Mouse (Mus musculus) 3T3-L1 (cell line): ENCODE data around the gene Klrk1.
"Not testable (repeated sequence)": the region's sequence is repeated elsewhere in the genome, so short reads cannot be mapped to it uniquely, and the experiment has no call there.

Experiments used
- DNase-seq: peaks from one replicate; pipeline ENCODE4 v3.0.0-alpha.2; 2015; ENCODE audit warnings: low read depth, low spot score

Gene Klrk1

DNA sequence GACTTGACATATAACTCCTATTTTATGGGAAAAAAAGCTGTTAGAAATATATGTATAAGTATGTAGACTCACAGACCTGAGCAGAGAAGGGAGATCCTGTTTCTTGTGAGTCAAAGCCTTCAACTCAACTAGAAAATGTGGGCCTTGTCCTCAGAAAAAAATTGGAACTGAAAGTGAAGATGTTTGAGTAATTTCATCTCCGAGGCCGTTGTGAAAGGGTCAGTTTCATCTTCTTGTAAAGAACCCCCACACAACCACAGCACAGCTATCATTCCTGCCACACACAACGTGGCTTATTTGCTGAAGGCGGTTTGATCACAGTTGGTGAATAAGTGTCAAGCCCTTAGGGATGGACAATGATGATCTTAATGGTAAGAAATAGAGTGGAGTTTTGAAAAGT lies at the start of gene Klrk1:
Gene Klrk1 (minus strand): TSS at position 130 of the 400 bp plus-strand sequence.
- no peak for DNase-seq

DNA sequence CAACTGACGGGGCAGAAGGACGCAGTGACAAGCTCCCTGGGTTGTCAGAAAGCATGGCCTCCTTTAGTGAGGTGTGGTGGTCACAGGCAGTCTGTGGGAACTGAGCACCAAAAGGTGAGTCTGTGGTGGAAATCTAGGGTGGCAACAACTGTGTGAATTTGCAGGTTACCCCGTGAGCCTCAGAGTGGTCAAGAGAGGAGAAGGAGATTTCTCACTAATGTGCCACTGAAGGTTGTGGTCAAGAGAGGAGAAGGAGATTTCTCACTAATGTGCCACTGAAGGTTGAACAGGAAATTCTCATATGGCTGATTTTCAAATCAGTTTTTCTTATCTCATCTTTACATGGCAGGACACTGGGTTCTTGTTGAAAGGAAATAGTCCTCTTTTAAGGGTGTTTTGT lies 37.6 kb upstream of the Klrk1 start:
- DNase-seq: not testable (repeated sequence)

- DNase-seq: not testable (repeated sequence)
Observed at GRCm38 (mm10) chr6:129660589-129660988, 36.9 kb upstream of the Klrk1 start, which contains the start of gene Klrc2. Klrc2 (minus strand) TSS chr6:129660689.

- DNase-seq: not testable (repeated sequence)
Observed at GRCm38 (mm10) chr6:129644054-129644453, 20.4 kb upstream of the Klrk1 start.

GRCm38 (mm10) chr6:129643237-129643636 lies 19.6 kb upstream of the Klrk1 start, which contains the start of gene Klrc3:
Klrc3 (minus strand) TSS chr6:129643337.
- not testable (repeated sequence) for DNase-seq

GRCm38 (mm10) chr6:129631046-129631445 lies 7.4 kb upstream of the Klrk1 start:
- DNase-seq: not testable (repeated sequence)

- DNase-seq: no peak
Observed at GRCm38 (mm10) chr6:129608372-129608771, 15.3 kb downstream of the Klrk1 start.

- DNase-seq: no peak
Observed at GRCm38 (mm10) chr6:129591508-129591907, 32.2 kb downstream of the Klrk1 start, which contains the start of gene Klrd1. Klrd1 (plus strand) TSS chr6:129591782.

GRCm38 (mm10) chr6:129583014-129583413 lies 40.6 kb downstream of the Klrk1 start:
- DNase-seq: no peak

DNA sequence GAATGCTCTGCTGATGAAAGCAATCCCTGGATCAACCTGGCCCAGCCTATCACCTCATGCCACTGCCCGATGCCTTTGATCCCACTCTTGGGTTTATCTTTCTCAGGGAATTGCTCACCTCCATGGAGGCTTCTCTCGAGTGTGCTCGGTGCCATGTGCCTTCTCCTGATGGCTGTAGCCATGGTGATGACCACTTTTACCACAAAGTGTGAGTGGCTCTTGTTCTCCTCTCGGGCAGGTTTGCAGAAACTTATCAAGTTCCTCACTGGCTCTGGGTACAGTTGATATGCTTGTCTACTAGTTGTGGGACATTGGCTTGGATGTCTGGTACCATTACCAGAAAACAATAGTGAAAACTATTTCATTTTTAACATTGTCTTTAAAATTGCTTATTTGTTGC lies 41.8 kb downstream of the Klrk1 start:
- DNase-seq: no peak

- peak; percentile 68 for DNase-seq
Observed at GRCm38 (mm10) chr6:129581274-129581673, 42.4 kb downstream of the Klrk1 start.

GRCm38 (mm10) chr6:129577605-129578004 lies 46.1 kb downstream of the Klrk1 start, which contains the start of gene Klre1:
Klre1 (plus strand) TSS chr6:129577905.
- no peak for DNase-seq

DNA sequence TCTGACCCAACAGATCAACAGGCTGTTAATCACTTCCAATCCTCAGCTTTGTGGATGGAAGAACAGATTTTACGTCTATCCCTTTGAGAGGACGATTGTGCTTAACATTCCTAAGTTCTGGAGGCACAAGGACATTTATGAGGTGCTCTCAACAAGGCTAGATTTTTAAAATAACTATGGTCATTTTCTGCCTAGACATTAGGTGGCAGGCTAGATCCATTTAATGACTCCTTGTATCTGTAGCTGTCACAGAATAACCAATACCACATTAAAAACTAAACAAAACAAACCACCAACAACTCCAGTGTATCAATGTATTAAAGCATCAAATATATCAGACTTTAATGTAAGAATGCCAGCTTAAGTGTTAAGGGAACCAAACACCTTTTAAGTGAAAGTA lies 48.3 kb downstream of the Klrk1 start:
- peak; percentile 71 for DNase-seq

DNA sequence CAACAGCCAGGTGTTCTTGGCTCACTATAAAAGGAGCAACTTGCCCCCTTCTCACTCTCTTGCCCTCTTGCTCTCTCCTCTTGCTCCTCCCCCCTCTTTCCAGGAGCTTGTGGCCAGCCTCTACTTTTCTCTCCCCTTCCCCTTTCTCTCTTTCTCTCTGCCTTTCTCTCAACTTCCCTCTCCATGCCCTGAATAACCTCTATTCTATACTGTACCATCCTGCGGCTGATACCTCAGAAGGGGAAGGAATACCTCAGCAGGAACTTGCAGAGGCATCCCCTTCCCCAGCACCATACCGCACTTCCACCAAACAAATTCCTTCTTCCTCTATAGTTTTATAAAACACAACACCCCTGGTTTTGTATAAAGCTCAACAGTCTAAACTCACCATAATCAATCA lies 58.4 kb downstream of the Klrk1 start:
- DNase-seq: no peak
